Mouse (Mus musculus): ENCODE data around the gene B3galt1. TPM values are rescaled to one million over a fixed set of nuclear protein-coding genes. Genes with fewer than 3 reads are reported as not detected.

Gene B3galt1
- polyA plus RNA-seq, 1 experiment from 2014 or later, result 6.1 TPM

DNA sequence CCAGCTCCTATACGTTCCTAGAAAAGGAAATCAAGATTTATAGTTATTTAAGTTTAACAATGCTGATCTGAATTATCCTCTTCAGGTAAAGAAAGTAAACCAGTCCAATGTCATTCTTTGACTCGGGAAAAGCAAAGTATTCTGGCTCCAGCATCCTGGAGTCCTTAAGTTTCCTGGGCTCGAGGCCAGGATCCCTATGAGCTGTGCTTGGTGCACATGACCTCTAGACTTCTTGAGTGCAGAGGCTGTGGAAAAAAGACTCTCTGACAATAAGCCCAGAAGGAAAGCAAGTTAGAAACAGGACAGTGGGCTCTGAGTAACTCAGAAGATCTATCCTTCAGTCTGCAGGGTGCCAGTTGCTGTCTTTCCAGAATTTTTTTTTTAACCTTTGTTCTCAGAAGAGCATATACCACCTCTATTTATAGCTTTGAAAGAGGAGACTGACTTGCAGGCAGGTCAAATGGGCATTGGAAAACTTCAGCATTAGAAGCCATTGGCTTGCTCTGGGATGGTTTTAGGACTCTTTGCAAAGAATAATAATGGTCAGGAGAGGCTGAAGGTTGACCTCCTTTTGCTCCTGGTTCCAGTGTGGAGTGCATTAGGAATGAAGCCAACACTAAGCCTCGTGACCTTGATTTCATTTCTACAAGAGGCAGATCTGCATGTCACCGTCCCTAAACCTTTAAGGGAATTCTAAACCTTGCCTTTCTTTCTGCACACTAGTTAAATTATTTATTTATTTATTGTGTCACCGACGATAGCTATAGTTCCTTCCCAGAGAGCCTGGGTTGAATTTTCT is 26.4 kb downstream of the B3galt1 start:
- WGBS, result 89% methylated on average over 7 of the region's 7 CpGs
- no peak overlapping the region for H3K4me3 ChIP-seq
- DNase-seq (ENCODE audit: low spot score), result no peak
- no peak overlapping the region for H3K27ac ChIP-seq
- no peaks in the 10 kb centered on the region for H3K9me3 ChIP-seq (replicated peaks)
- H3K36me3 ChIP-seq, result no peaks in the 10 kb centered on the region
- no peaks in the 10 kb centered on the region for H3K4me1 ChIP-seq
- no peaks in the 10 kb centered on the region for H3K27me3 ChIP-seq (ENCODE audit: low read depth, poor library complexity, severe bottlenecking)

- Histone ChIP-seq H3K27me3 (ENCODE audit: low read depth, poor library complexity, severe bottlenecking) (no peaks in the 10 kb centered on the region), H3K27ac (no peak overlapping the region), H3K9me3 (replicated peaks) (no peaks in the 10 kb centered on the region), H3K4me1 (no peaks in the 10 kb centered on the region), H3K4me3 (no peak overlapping the region), H3K36me3 (no peaks in the 10 kb centered on the region)
- no peak for DNase-seq (ENCODE audit: low spot score)
These were observed 57.2 kb downstream of the B3galt1 start for GRCm38 (mm10) chr2:67622902-67623301.

GRCm38 (mm10) chr2:67627667-67628066 is 62.0 kb downstream of the B3galt1 start:
- Histone ChIP-seq H3K4me3 (no peak overlapping the region), H3K4me1 (no peaks in the 10 kb centered on the region), H3K9me3 (replicated peaks) (no peaks in the 10 kb centered on the region), H3K36me3 (no peaks in the 10 kb centered on the region), H3K27ac (no peak overlapping the region), H3K27me3 (ENCODE audit: low read depth, poor library complexity, severe bottlenecking) (no peaks in the 10 kb centered on the region)
- no peak for DNase-seq (ENCODE audit: low spot score)
- WGBS, result 78% methylated on average over 3 of the region's 3 CpGs

DNA sequence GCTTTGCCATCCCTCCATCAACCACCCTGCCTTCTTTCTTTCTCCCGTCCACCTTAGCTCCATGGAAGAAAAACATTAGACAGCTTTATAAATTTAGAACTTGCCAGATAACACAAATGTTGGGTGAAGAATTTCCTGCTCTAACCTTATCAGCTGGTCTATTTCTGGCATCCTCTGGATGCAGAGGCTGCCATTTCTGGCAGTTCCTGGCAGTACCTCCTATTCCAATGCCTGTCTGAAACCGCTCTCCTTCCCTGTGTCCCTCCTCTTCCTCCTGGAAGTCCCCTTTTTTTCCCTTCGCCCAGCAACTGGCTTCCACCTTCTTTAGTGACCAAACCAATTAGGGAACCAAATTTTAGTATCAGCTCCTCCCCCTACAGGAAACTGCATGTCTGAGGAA is 62.6 kb downstream of the B3galt1 start:
- Histone ChIP-seq H3K27ac (no peak overlapping the region), H3K4me3 (no peak overlapping the region), H3K36me3 (no peaks in the 10 kb centered on the region), H3K9me3 (replicated peaks) (no peaks in the 10 kb centered on the region), H3K4me1 (no peaks in the 10 kb centered on the region), H3K27me3 (ENCODE audit: low read depth, poor library complexity, severe bottlenecking) (no peaks in the 10 kb centered on the region)
- WGBS, result 85% methylated on average over 3 of the region's 3 CpGs
- DNase-seq (ENCODE audit: low spot score), result no peak

DNA sequence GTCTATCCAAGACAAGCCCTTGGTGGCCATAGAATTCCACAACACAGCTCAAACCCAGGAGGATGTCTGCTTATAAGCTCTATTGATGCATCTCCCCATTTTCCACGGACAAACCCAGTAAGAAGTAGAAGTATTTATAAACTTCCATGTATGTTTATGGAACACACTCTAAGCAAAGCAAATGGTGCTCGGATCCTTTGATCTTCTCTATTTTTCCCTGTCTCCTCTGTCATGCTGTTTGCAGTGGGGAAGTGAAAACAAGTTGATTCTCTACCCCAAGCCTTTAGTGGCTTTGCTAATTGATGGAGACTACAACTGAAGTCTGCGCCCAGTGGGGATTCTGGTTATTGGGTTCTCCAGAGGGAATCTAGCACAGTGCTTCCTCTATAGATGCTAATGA is 89.2 kb downstream of the B3galt1 start:
- Histone ChIP-seq H3K36me3 (no peaks in the 10 kb centered on the region), H3K4me1 (no peaks in the 10 kb centered on the region), H3K9me3 (replicated peaks) (no peaks in the 10 kb centered on the region), H3K27me3 (ENCODE audit: low read depth, poor library complexity, severe bottlenecking) (no peaks in the 10 kb centered on the region), H3K27ac (no peak overlapping the region), H3K4me3 (no peak overlapping the region)
- 63% methylated on average over 3 of the region's 3 CpGs for WGBS
- DNase-seq (ENCODE audit: low spot score), result no peak

GRCm38 (mm10) chr2:67657372-67657771 is 91.7 kb downstream of the B3galt1 start:
- H3K27me3 ChIP-seq (ENCODE audit: low read depth, poor library complexity, severe bottlenecking), result no peaks in the 10 kb centered on the region
- H3K36me3 ChIP-seq, result no peaks in the 10 kb centered on the region
- no peak for DNase-seq (ENCODE audit: low spot score)
- H3K4me3 ChIP-seq, result no peak overlapping the region
- no peak overlapping the region for H3K27ac ChIP-seq
- H3K9me3 ChIP-seq (replicated peaks), result no peaks in the 10 kb centered on the region
- 88% methylated on average over 4 of the region's 4 CpGs for WGBS
- H3K4me1 ChIP-seq, result no peaks in the 10 kb centered on the region

DNA sequence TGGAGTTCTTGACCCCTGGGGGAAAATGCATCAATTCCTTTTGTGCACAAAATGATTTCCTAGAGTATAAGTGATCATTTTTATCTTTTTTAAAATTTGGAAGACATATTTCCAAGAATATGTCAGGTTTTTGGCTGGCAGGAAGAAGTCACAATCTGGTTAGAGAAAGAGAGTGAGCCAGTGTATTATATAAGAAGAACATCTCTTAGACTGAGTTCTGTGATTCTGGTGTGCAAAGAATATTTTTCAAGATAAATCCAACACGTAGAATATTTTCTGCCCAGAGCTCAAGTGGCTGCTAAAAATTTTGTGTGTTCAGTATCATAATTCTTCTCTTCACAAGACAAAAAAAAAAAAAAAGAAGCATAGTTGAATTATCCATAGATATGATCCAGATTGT is 92.4 kb downstream of the B3galt1 start:
- 97% methylated on average over 1 of the region's 1 CpGs for WGBS
- no peaks in the 10 kb centered on the region for H3K36me3 ChIP-seq
- H3K27ac ChIP-seq, result no peak overlapping the region
- no peak overlapping the region for H3K4me3 ChIP-seq
- no peak for DNase-seq (ENCODE audit: low spot score)
- no peaks in the 10 kb centered on the region for H3K27me3 ChIP-seq (ENCODE audit: low read depth, poor library complexity, severe bottlenecking)
- no peaks in the 10 kb centered on the region for H3K9me3 ChIP-seq (replicated peaks)
- no peaks in the 10 kb centered on the region for H3K4me1 ChIP-seq

GRCm38 (mm10) chr2:67671721-67672120 is 106.0 kb downstream of the B3galt1 start:
- Histone ChIP-seq H3K4me1 (no peaks in the 10 kb centered on the region), H3K36me3 (no peaks in the 10 kb centered on the region), H3K27ac (no peak overlapping the region), H3K27me3 (ENCODE audit: low read depth, poor library complexity, severe bottlenecking) (no peaks in the 10 kb centered on the region), H3K4me3 (no peak overlapping the region), H3K9me3 (replicated peaks) (no peaks in the 10 kb centered on the region)
- 95% methylated on average over 2 of the region's 2 CpGs for WGBS
- DNase-seq (ENCODE audit: low spot score), result no peak

- no peak overlapping the region for H3K4me3 ChIP-seq
- 82% methylated on average over 4 of the region's 4 CpGs for WGBS
- no peaks in the 10 kb centered on the region for H3K4me1 ChIP-seq
- H3K36me3 ChIP-seq, result no peaks in the 10 kb centered on the region
- no peak for DNase-seq (ENCODE audit: low spot score)
- H3K27me3 ChIP-seq (ENCODE audit: low read depth, poor library complexity, severe bottlenecking), result no peaks in the 10 kb centered on the region
- no peaks in the 10 kb centered on the region for H3K9me3 ChIP-seq (replicated peaks)
- no peak overlapping the region for H3K27ac ChIP-seq
These were observed 112.0 kb downstream of the B3galt1 start for GRCm38 (mm10) chr2:67677697-67678096.

GRCm38 (mm10) chr2:67724249-67724648 is 158.6 kb downstream of the B3galt1 start:
- no peaks in the 10 kb centered on the region for H3K27me3 ChIP-seq (ENCODE audit: low read depth, poor library complexity, severe bottlenecking)
- no peak overlapping the region for H3K4me3 ChIP-seq
- 84% methylated on average over 5 of the region's 5 CpGs for WGBS
- no peaks in the 10 kb centered on the region for H3K4me1 ChIP-seq
- no peak overlapping the region for H3K27ac ChIP-seq
- no peaks in the 10 kb centered on the region for H3K9me3 ChIP-seq (replicated peaks)
- no peak for DNase-seq (ENCODE audit: low spot score)
- no peaks in the 10 kb centered on the region for H3K36me3 ChIP-seq

GRCm38 (mm10) chr2:67730771-67731170 is 165.1 kb downstream of the B3galt1 start:
- Histone ChIP-seq H3K36me3 (no peaks in the 10 kb centered on the region), H3K9me3 (replicated peaks) (no peaks in the 10 kb centered on the region), H3K4me3 (no peak overlapping the region), H3K27ac (no peak overlapping the region), H3K27me3 (ENCODE audit: low read depth, poor library complexity, severe bottlenecking) (no peaks in the 10 kb centered on the region), H3K4me1 (no peaks in the 10 kb centered on the region)
- no peak for DNase-seq (ENCODE audit: low spot score)
- WGBS, result 85% methylated on average over 2 of the region's 2 CpGs

- no peaks in the 10 kb centered on the region for H3K27me3 ChIP-seq (ENCODE audit: low read depth, poor library complexity, severe bottlenecking)
- no peaks in the 10 kb centered on the region for H3K9me3 ChIP-seq (replicated peaks)
- no peak for DNase-seq (ENCODE audit: low spot score)
- H3K4me3 ChIP-seq, result no peak overlapping the region
- H3K36me3 ChIP-seq, result no peaks in the 10 kb centered on the region
- H3K4me1 ChIP-seq, result no peaks in the 10 kb centered on the region
- H3K27ac ChIP-seq, result no peak overlapping the region
- WGBS, result 94% methylated on average over 3 of the region's 3 CpGs
These were observed 185.9 kb downstream of the B3galt1 start for GRCm38 (mm10) chr2:67751585-67751984.

DNA sequence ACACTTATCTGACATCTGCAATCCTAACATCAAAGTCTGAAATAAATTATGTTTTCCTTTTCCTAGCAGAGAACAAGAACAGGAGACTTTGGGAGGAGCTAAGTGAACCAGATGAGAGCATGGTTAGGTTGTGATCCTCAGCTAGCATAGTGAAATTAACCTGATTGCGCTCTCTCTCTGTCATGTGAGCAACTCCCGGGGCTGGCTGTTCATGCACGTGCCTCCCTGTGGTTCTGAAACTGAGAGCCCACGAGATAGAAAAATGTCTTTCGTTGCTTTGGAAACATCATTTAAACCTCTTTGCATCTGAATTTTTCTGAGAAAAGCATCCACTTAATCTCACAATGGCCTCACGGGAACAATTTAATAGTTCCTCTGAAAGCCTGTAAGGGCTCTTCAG is 190.8 kb downstream of the B3galt1 start:
- Histone ChIP-seq H3K9me3 (replicated peaks) (no peaks in the 10 kb centered on the region), H3K27ac (no peak overlapping the region), H3K27me3 (ENCODE audit: low read depth, poor library complexity, severe bottlenecking) (no peaks in the 10 kb centered on the region), H3K36me3 (no peaks in the 10 kb centered on the region), H3K4me3 (no peak overlapping the region), H3K4me1 (no peaks in the 10 kb centered on the region)
- no peak for DNase-seq (ENCODE audit: low spot score)
- 81% methylated on average over 6 of the region's 6 CpGs for WGBS

DNA sequence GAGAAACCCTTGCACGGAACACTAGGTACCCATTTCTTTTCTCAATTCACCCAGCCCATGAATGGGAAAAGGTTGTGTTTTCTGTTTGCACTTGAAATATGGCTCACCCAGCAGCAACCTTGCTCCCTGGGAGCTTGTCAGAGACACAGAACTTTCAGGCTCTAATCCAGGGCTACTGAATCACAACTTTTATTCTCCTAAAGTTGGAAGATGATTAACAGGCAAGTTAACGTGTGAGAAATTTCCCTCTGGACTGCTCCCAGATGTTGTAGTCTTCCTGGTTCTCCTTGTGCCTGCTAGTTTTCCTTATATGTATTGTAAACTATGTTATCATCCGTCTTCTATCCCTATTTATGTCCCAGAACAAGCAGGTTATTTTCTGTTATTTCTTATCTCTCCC is 221.9 kb downstream of the B3galt1 start:
- H3K9me3 ChIP-seq (replicated peaks), result no peaks in the 10 kb centered on the region
- WGBS, result 83% methylated on average over 3 of the region's 3 CpGs
- no peaks in the 10 kb centered on the region for H3K36me3 ChIP-seq
- no peaks in the 10 kb centered on the region for H3K27me3 ChIP-seq (ENCODE audit: low read depth, poor library complexity, severe bottlenecking)
- no peak for DNase-seq (ENCODE audit: low spot score)
- H3K4me1 ChIP-seq, result no peaks in the 10 kb centered on the region
- no peak overlapping the region for H3K4me3 ChIP-seq
- H3K27ac ChIP-seq, result no peak overlapping the region
